Mouse (Mus musculus) lung, embryonic 14.5 days (tissue): ENCODE measurements around the gene Tapt1. TPM values are rescaled to one million over a fixed set of nuclear protein-coding genes. Genes with fewer than 3 reads are reported as not detected.

Source experiments
- ATAC-seq: fragments of 200-750 bp; cut with Nextera tagmentation; 2 replicates; pipeline ENCODE4 v1.8.0; 2017; ENCODE audit warnings: mild to moderate bottlenecking, moderate TSS enrichment, moderate library complexity; ENCODE audit not compliant: insufficient read depth
- DNase-seq: peaks from one replicate; pipeline ENCODE4 v3.0.0-alpha.2; 2015
- H3K27ac ChIP-seq: fragments of 300-500 bp; sonication (generic); 2 replicates; pipeline ENCODE4 v1.5.1; 2014; ENCODE audit warnings: low read depth, mild to moderate bottlenecking, moderate library complexity
- H3K27me3 ChIP-seq: fragments of 300-500 bp; sonication (generic); 2 replicates; pipeline ENCODE4 v1.6.1; 2014; ENCODE audit warnings: low read length, control low read depth; ENCODE audit not compliant: insufficient read depth
- H3K36me3 ChIP-seq: fragments of 300-500 bp; sonication (generic); 2 replicates; pipeline ENCODE4 v1.6.1; 2014; ENCODE audit warnings: control low read depth; ENCODE audit not compliant: insufficient read depth
- H3K4me1 ChIP-seq: fragments of 300-500 bp; sonication (generic); 2 replicates; pipeline ENCODE4 v1.6.1; 2014; ENCODE audit warnings: antibody characterized with exemption, control low read depth; ENCODE audit not compliant: insufficient read depth
- H3K4me2 ChIP-seq: fragments of 300-500 bp; sonication (generic); 2 replicates; pipeline ENCODE4 v1.6.1; 2014; ENCODE audit warnings: mild to moderate bottlenecking
- H3K4me3 ChIP-seq: fragments of 300-500 bp; sonication (generic); 2 replicates; pipeline ENCODE4 v1.5.1; 2014; ENCODE audit warnings: low read depth, low read length
- H3K9ac ChIP-seq: fragments of 300-500 bp; sonication (generic); 2 replicates; pipeline ENCODE4 v1.6.1; 2014
- H3K9me3 ChIP-seq: fragments of 300-500 bp; sonication (generic); 2 replicates; pipeline ENCODE4 v1.6.1; 2016; ENCODE audit warnings: low read depth, low read length, control low read depth
- CTCF ChIP-seq: IDR thresholded peaks from 2 replicates; pipeline ENCODE4 v1.5.1; 2016; ENCODE audit warnings: antibody characterized with exemption, low read depth
- WGBS: fragments of 180-500 bp; shearing (Covaris S2); extraction: QIAGEN DNeasy Blood & Tissue Kit; methylation state at CpG from one replicate; pipeline ENCODE4 v1.1.7; 2014; 5-methylcytosine and 5-hydroxymethylcytosine counted together
- polyA plus RNA-seq: library from polyadenylated mRNA; unstranded; fragments of >200 nt; fragmentation: Nextera tagmentation; extraction: Ambion mirVana; gene quantifications from 2 replicates; pipeline ENCODE4 v1.2.1, GENCODE M21; 2014

Gene Tapt1
- polyA plus RNA-seq, 1 experiment from 2014 or later = 41.0 TPM

GRCm38 (mm10) chr5:44198471-44198870 is 28.0 kb downstream of the Tapt1 start:
- Histone ChIP-seq H3K36me3 (peaks cover 26% of the 10 kb centered on the region), H3K4me1 (no peaks in the 10 kb centered on the region), H3K4me2 (no peak overlapping the region), H3K27ac (no peak overlapping the region), H3K4me3 (no peak overlapping the region), H3K9me3 (no peaks in the 10 kb centered on the region), H3K27me3 (no peaks in the 10 kb centered on the region), H3K9ac (no peak overlapping the region)
- DNase-seq (no peak), ATAC-seq (no peak)
- no peak for TF ChIP-seq CTCF
- WGBS = 87% methylated on average over 4 of the region's 4 CpGs

GRCm38 (mm10) chr5:44197806-44198205 is 28.6 kb downstream of the Tapt1 start:
- Histone ChIP-seq H3K36me3 (peaks cover 28% of the 10 kb centered on the region), H3K27ac (no peak overlapping the region), H3K4me2 (no peak overlapping the region), H3K27me3 (no peaks in the 10 kb centered on the region), H3K9me3 (no peaks in the 10 kb centered on the region), H3K4me1 (no peaks in the 10 kb centered on the region), H3K4me3 (no peak overlapping the region), H3K9ac (no peak overlapping the region)
- DNase-seq = no peak
- 83% methylated on average over 5 of the region's 5 CpGs for WGBS
- no peak for ATAC-seq
- no peak for TF ChIP-seq CTCF

- Histone ChIP-seq H3K9me3 (no peaks in the 10 kb centered on the region), H3K9ac (no peak overlapping the region), H3K4me1 (no peaks in the 10 kb centered on the region), H3K4me2 (no peak overlapping the region), H3K4me3 (no peak overlapping the region), H3K36me3 (peaks cover 34% of the 10 kb centered on the region), H3K27ac (no peak overlapping the region), H3K27me3 (no peaks in the 10 kb centered on the region)
- WGBS = 83% methylated on average over 4 of the region's 4 CpGs
- ATAC-seq (no peak), DNase-seq (no peak)
- no peak for TF ChIP-seq CTCF
Measured at GRCm38 (mm10) chr5:44196167-44196566, 30.3 kb downstream of the Tapt1 start.

- Histone ChIP-seq H3K36me3 (peaks cover 73% of the 10 kb centered on the region), H3K4me1 (no peaks in the 10 kb centered on the region), H3K4me2 (no peak overlapping the region), H3K4me3 (no peak overlapping the region), H3K27ac (no peak overlapping the region), H3K9me3 (no peaks in the 10 kb centered on the region), H3K9ac (no peak overlapping the region), H3K27me3 (no peaks in the 10 kb centered on the region)
- ATAC-seq = no peak
- no peak for TF ChIP-seq CTCF
- DNase-seq = no peak
Measured at GRCm38 (mm10) chr5:44187370-44187769, 39.1 kb downstream of the Tapt1 start.

GRCm38 (mm10) chr5:44181669-44182068 is 44.8 kb downstream of the Tapt1 start:
- peak; percentile 85 for ATAC-seq

GRCm38 (mm10) chr5:44180450-44180849 is 46.0 kb downstream of the Tapt1 start:
- DNase-seq = no peak
- no peaks in the 10 kb centered on the region for H3K27me3 ChIP-seq
- H3K36me3 ChIP-seq = peaks cover 69% of the 10 kb centered on the region
- no peaks in the 10 kb centered on the region for H3K4me1 ChIP-seq
- H3K4me2 ChIP-seq = no peak overlapping the region
- no peak for TF ChIP-seq CTCF
- H3K9me3 ChIP-seq = no peaks in the 10 kb centered on the region
- ATAC-seq = peak; percentile 27; the same call in 1 of the 2 replicates
- no peak overlapping the region for H3K9ac ChIP-seq
- whole genome bisulfite sequencing = 56% methylated on average over 3 of the region's 3 CpGs
- no peak overlapping the region for H3K27ac ChIP-seq
- no peak overlapping the region for H3K4me3 ChIP-seq

More at GRCm38 (mm10) chr5:44181669-44182068, 44.8 kb downstream of the Tapt1 start:
- H3K9me3 ChIP-seq = no peaks in the 10 kb centered on the region
- H3K4me1 ChIP-seq = no peaks in the 10 kb centered on the region
- H3K4me2 ChIP-seq = no peak overlapping the region
- no peaks in the 10 kb centered on the region for H3K27me3 ChIP-seq
- no peak overlapping the region for H3K9ac ChIP-seq
- TF ChIP-seq CTCF = no peak
- DNase-seq = peak; percentile 34
- WGBS = 70% methylated on average over 3 of the region's 3 CpGs
- H3K36me3 ChIP-seq = peaks cover 67% of the 10 kb centered on the region
- H3K4me3 ChIP-seq = no peak overlapping the region
- no peak overlapping the region for H3K27ac ChIP-seq

- no peak for DNase-seq
- no peaks in the 10 kb centered on the region for H3K4me1 ChIP-seq
- H3K4me3 ChIP-seq = no peak overlapping the region
- H3K36me3 ChIP-seq = peaks cover 47% of the 10 kb centered on the region
- H3K27ac ChIP-seq = no peak overlapping the region
- no peaks in the 10 kb centered on the region for H3K27me3 ChIP-seq
- H3K9me3 ChIP-seq = no peaks in the 10 kb centered on the region
- ATAC-seq = no peak
- H3K9ac ChIP-seq = no peak overlapping the region
- TF ChIP-seq CTCF = no peak
- 91% methylated on average over 5 of the region's 5 CpGs for WGBS
- H3K4me2 ChIP-seq = no peak overlapping the region
Measured at GRCm38 (mm10) chr5:44174046-44174445, 52.4 kb downstream of the Tapt1 start.

GRCm38 (mm10) chr5:44166866-44167265 is 59.6 kb downstream of the Tapt1 start:
- no peak overlapping the region for H3K27ac ChIP-seq
- H3K27me3 ChIP-seq = no peaks in the 10 kb centered on the region
- TF ChIP-seq CTCF = no peak
- H3K36me3 ChIP-seq = no peaks in the 10 kb centered on the region
- 49% methylated on average over 6 of the region's 6 CpGs for WGBS
- H3K9me3 ChIP-seq = no peaks in the 10 kb centered on the region
- H3K4me3 ChIP-seq = no peak overlapping the region
- H3K4me1 ChIP-seq = no peaks in the 10 kb centered on the region
- DNase-seq (peak; percentile 48), ATAC-seq (peak; percentile 60; the same call in 1 of the 2 replicates)
- H3K4me2 ChIP-seq = no peak overlapping the region
- no peak overlapping the region for H3K9ac ChIP-seq
